Mouse (Mus musculus): Measurements from ENCODE around the gene Lamtor3.

- TF ChIP-seq CTCF (IDR thresholded peaks at IDR 0.05; ENCODE audit: control insufficient read depth, insufficient read depth, insufficient read length) (no peak), USF1 (IDR thresholded peaks at IDR 0.05; ENCODE audit: low read depth) (no peak), MYOG (IDR thresholded peaks at IDR 0.05; ENCODE audit: control insufficient read depth, extremely low read depth, insufficient read length) (no peak), MAX (IDR thresholded peaks at IDR 0.05) (no peak), CEBPB (IDR thresholded peaks at IDR 0.05; ENCODE audit: low read depth) (no peak), MYOD1 (IDR thresholded peaks at IDR 0.05; ENCODE audit: control insufficient read depth, insufficient read length, low read depth) (no peak)
Observed at GRCm38 (mm10) chr3:137941555-137941954, 23.2 kb downstream of the Lamtor3 start.

Measured in C2C12 (cell line).